Mouse (Mus musculus) MEL-GATA-1-ER (cell line): ENCODE data around the gene Pitx2.

Experiments
- DNase-seq: peaks from one replicate; pipeline ENCODE4 v3.0.0-alpha.2; 2012; ENCODE audit warnings: low read depth; ENCODE audit errors: extremely low read depth

The Pitx2 gene

DNA sequence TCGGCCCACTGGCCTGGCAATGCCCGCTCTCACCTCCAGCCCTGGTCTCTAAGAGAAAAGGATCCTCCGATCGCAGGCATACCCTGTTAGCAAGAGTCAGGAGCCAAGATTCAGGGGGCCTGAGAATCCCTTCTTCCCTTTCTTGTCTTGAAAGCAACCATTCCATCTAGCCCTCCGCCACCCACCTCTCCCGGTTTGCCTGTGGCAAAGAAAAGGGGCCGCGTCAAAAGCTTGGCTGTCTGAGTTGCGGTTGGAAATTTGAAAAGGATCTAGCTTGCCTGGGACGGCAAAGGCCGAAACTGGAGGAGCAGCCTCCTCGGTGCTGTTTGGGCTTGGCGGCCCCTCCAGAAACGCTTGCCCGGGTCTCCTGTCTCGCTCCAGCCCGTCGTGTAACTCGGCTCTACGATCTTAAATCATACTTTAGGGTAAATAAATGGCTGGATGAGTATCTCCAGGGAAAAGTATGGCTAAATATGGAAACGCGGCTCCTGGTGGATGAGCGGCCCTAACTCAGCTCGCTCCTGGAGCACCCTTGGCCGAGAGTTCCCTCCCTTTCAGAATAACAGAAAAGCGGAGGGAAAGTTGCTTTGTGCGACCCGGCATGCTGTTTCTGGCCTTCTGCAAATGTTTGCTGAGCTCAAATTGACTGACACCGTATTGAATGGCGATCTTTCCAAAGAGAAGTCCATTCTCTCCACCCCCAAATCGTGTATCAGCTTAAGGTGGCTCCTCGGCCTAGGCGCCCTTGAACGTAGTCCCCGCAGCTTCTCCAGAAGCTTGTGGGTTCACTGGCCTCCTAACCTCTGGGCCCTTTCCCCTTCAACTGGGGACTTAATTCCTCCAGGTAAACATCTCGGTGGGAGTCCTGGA lies 3.4 kb downstream of the Pitx2 start:
- DNase-seq, result no peak

GRCm38 (mm10) chr3:129203761-129204440 lies 4.2 kb downstream of the Pitx2 start:
- no peak for DNase-seq

GRCm38 (mm10) chr3:129204441-129205313 lies 5.0 kb downstream of the Pitx2 start:
- no peak for DNase-seq

- DNase-seq, result no peak
Observed at GRCm38 (mm10) chr3:129205481-129206175, 6.0 kb downstream of the Pitx2 start.

DNA sequence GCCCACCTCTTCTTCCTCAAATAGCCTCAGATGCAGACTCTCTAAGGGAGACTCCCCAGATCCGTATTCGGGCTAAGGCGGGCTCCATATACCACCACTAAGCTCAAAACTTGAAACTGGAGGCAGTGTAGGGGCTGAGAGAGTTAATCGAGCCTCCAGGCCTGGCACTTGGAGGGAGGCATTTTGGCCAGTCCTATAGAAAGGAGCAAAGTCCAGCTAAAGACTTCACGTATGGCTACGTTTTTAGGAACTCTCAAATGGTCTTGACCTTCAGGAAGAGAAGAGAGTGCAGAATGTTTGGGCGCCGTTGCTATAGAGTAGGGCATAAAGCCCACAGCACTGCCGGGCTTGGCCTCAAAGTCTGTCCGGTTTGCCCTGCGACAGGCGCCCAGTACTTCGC lies 7.1 kb downstream of the Pitx2 start:
- no peak for DNase-seq

DNA sequence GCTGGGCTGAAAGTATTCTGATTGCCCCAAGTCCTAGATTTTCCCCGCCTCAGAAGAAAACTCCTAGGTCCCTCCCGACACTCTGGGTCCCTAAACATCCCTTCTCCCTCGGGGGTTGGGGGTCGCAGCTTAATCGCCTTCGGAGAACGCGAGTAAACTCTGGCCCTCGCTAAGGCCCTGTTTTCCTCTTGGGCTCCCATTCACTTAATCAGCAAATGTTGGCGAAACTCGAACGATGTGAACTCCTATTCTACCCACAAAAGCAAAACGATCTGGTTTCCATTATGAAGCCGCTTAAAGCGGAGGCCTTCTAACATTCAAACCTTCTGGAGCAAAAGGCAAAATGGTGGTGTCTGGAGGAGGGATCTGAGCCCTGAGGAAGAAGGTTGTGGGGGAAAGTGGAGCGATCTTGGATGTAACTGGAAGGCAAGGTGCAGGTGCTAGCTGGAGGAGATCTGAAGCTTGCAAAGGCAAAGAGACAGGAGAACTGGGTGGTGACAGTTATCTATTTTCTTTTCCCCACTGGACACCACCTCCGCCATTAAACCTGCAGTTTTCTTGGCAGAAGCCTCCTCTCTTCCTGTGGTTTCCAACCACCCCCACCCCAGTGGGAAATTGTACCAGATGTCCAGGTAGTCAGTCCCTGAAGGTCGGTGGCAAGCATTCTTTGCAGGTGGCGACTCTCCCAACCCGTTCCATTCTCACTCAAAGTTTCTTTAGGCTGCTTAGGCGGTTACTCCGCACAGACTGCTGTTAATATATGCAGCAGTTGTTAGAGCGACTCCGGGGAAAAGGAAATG lies 7.8 kb downstream of the Pitx2 start:
- DNase-seq, result no peak

GRCm38 (mm10) chr3:129208031-129208380 lies 8.3 kb downstream of the Pitx2 start:
- no peak for DNase-seq

GRCm38 (mm10) chr3:129208421-129208820 lies 8.7 kb downstream of the Pitx2 start:
- no peak for DNase-seq

DNA sequence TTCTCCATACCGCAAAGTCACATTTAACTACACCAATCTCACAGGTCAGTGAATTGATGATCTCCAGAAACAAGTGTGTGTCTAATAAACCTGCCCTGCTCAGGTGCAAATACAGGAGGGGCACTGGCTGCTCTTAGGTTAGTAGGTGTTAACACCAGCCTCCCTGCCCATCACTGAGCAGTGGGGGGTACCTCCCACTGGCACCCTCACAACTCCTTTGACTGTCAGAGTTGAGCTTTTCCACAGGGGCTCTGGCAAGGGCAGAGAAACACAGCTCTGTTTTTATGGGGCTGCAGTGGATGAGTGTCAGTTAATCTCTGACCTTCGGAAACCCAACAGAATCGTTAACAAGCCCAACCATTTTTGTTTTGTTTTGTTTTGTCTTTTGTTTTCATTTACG lies 9.6 kb downstream of the Pitx2 start:
- DNase-seq, result no peak

DNA sequence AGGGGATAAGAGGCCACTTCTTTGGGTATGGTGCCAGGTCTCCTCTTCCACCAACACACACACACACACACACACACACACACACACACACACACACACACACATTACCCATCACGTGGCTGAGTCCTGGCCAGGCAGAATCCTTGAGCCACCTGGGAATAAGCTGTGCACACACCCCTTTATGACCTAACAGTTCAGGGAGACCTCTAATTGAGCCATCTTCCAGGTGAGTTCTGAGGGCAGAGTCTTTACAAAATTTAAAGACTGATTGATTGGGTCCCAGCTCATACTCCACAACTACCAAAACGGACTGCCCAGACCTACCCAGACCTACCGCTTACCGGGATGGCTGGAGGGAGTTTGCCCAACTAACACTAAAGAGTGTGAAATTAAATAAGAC lies 10.1 kb downstream of the Pitx2 start:
- DNase-seq, result no peak

DNA sequence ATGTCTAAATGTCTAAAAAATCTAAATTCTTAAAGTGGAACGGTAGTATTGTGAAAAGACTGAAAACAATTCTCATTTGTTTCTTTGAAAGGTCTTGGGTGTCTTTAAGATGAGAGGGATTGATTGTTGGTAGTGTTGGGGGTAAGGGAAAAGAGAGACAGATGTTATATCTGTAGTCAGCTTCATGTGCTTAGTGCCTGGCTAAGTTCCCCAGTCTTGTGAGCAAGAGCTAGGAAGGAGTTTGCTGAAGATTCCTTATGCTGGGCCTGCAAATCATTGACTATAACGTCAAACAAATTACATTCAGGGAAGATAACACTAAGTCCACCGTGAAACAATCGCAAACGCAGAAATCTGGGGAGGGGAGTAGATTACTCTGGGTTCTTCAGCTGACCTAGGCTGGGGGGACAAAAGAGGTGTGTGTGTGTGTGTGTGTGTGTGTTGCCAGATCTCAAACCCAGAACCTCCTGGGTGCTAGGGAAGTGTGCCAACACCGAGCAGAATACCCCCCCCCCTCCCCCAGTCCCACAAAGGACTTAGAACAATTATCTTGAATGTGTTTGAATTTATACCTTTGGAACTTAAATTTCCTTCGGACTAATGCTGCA lies 12.5 kb downstream of the Pitx2 start:
- DNase-seq, result no peak

GRCm38 (mm10) chr3:129212807-129213206 lies 13.1 kb downstream of the Pitx2 start:
- no peak for DNase-seq

GRCm38 (mm10) chr3:129213633-129214145 lies 14.0 kb downstream of the Pitx2 start:
- no peak for DNase-seq

GRCm38 (mm10) chr3:129214146-129214665 lies 14.5 kb downstream of the Pitx2 start:
- no peak for DNase-seq

DNA sequence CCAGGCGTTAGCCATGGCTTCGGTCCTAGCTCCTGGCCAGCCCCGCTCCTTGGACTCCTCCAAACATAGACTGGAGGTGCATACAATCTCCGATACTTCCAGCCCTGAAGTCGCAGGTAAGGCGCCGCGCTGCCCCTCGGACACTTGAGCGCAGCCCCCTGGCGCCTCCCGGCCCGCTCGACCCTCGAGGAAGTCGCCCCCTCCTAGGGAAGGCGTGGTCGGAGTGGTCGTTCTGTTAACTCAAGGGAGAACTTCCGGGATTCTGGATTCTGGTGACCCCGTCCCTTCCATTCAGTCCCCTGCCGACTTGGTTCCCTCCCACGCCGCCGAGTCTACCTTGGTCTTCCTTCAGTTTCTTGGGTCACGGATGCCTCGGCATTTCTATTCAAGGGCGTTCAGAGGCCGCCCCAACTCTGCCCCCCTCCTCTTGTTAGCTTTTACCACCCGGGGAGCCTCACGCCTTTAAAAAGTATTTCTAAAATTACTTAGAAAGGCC lies 15.0 kb downstream of the Pitx2 start:
- no peak for DNase-seq

GRCm38 (mm10) chr3:129215241-129215750 lies 15.6 kb downstream of the Pitx2 start:
- no peak for DNase-seq

DNA sequence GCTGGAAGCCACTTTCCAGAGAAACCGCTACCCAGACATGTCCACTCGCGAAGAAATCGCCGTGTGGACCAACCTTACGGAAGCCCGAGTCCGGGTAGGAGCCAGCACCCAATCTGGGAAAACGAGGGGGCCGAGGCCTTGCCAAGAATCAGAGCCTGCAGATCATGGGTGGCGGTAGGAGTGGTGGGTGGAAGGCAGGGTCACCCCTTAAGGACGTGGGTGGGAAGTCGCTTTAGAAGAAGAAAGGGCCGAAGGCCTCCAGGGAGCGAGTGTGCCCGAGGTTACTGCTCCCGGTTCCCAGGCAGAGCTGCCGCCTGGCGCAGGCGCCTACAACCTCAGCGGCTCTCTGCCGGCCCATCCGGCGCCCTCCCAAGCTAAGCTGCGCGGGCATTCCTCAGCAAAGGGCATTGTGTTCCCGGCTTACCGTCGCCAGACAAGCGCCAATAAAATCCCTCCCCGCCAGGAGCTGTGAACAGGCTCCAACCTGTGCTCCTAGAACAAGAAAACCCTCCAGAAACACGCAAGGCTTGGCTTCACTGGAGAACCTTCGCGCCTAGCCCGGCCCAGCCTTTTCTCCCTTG lies 16.2 kb downstream of the Pitx2 start:
- no peak for DNase-seq

DNA sequence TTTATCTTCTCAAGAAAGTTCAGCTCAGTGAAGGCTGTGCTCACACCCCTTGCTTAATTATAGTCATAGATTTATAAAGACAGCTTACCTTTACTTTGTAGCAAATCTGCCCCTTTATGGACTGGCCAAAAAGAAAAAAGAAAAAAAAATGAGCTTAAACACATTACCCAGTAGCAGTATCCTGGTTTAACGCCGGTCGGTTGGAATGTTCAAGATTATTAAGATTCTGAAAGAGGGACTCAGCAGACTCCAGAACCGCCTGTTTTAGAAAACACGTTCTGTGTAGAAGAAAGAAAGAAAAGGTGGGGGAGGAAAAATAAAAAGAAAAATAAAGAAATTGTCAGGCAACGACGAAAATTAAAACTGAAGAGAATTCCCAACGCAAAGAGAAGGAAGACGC lies 16.8 kb downstream of the Pitx2 start:
- DNase-seq, result no peak
